Mouse (Mus musculus): Measurements from ENCODE around the gene Rab3il1. TPM values are rescaled to one million over a fixed set of nuclear protein-coding genes. Genes with fewer than 3 reads are reported as not detected.

Gene Rab3il1
- total RNA-seq, 4 experiments from 2014 or later = 6.3 to 8.1 (median 7.5) TPM

Other genes with a start within 250 kb of the Rab3il1 start
- not detected for gene Scgb2a2, start 154.1 kb upstream of the Rab3il1 start, total RNA-seq (2022)
- gene Incenp, start 102.1 kb upstream of the Rab3il1 start, total RNA-seq (2022) = 1 to 10 TPM; 5.0 to 7.0 (median 5.1) TPM
- gene Fth1, start 21.1 kb upstream of the Rab3il1 start, total RNA-seq (2022) = 1,000 to 10,000 TPM; 2,773 to 3,210 (median 2,950) TPM
- under 1 TPM in 2 of 4 experiments, not detected in 2; 0.14 to 0.65 TPM for gene Best1, start within 50 bp of the Rab3il1 start, total RNA-seq (2022)
- 10 to 100 TPM; 34.9 to 43.8 (median 37.4) TPM for gene Fads3, start 39.9 kb downstream of the Rab3il1 start, total RNA-seq (2022)
- 1 to 10 TPM; 4.6 to 6.0 (median 5.1) TPM for gene Fads2, start 100.1 kb downstream of the Rab3il1 start, total RNA-seq (2022)
- gene Fads1, start 181.2 kb downstream of the Rab3il1 start, total RNA-seq (2022) = 10 to 100 TPM; 19.6 to 26.2 (median 23.4) TPM
- gene Tmem258, start 202.3 kb downstream of the Rab3il1 start, total RNA-seq (2022) = 100 to 1,000 TPM; 163 to 218 (median 190) TPM
- 1 to 10 TPM; 3.5 to 5.3 (median 4.9) TPM for gene Fen1, start 202.5 kb downstream of the Rab3il1 start, total RNA-seq (2022)
- gene Myrf, start 239.1 kb downstream of the Rab3il1 start, total RNA-seq (2022) = 1 to 10 TPM; 4.1 to 8.0 (median 7.2) TPM

Data from heart, adult 8-10 months (tissue).